ENCODE assay signal across 42 mouse cellular contexts in the genomic region with DNA sequence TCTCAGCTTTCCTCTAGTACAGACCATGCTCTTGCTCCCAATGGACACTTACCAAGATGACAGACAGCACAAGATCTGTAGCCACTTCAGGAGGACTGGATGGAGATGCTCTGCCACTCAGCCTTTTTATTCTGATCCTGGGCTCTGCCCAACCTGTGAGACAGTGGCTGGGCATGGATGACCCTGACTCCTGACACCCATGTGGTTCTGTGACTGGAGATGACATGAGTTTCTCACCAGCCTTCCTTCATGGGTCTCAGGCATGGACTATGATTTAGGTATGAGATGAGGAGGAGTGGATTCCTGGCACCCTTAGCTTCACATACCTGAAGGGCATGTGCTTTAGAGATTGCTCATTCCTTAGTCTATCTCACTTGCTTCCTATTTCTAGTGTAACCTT. TPM values are rescaled to one million over a fixed set of nuclear protein-coding genes. Genes with fewer than 3 reads are reported as not detected.
"Had no signal": no experiment of that assay in that cellular context is flagged by ENCODE, and none has a peak within 500 bp of the region (broad histone marks: within the 10 kb centered on the region; RNA-seq: fewer than 3 reads in every experiment).

Lce1b (minus strand) TSS at position 101 of the 400 bp plus-strand sequence.

- H3K36me3 ChIP-seq: heart, embryonic 10.5 days; heart, embryonic 12.5 days; heart, embryonic 13.5 days; heart, embryonic 15.5 days; hindbrain, embryonic 10.5 days; hindbrain, embryonic 12.5 days; hindbrain, embryonic 13.5 days; hindbrain, embryonic 15.5 days; intestine, embryonic 15.5 days; kidney, embryonic 15.5 days had no signal

- H3K4me1 ChIP-seq: heart, embryonic 10.5 days; heart, embryonic 12.5 days; heart, embryonic 13.5 days; heart, embryonic 15.5 days; hindbrain, embryonic 10.5 days; hindbrain, embryonic 12.5 days; hindbrain, embryonic 13.5 days; hindbrain, embryonic 15.5 days; intestine, embryonic 15.5 days; kidney, embryonic 15.5 days had no signal

- ATAC-seq: hindbrain, embryonic 16.5 days; hindbrain, postnatal 0 days; inflammation-experienced regulatory T-cells, adult 6 months; intestine, embryonic 15.5 days; intestine, embryonic 16.5 days; intestine, postnatal 0 days had no signal

- H3K27me3 ChIP-seq: heart, embryonic 12.5 days; heart, embryonic 13.5 days; heart, embryonic 15.5 days; hindbrain, embryonic 12.5 days; hindbrain, embryonic 13.5 days; hindbrain, embryonic 15.5 days; intestine, embryonic 15.5 days; kidney, embryonic 15.5 days had no signal

- H3K9ac ChIP-seq: heart, embryonic 12.5 days; heart, embryonic 13.5 days; heart, embryonic 15.5 days; hindbrain, embryonic 12.5 days; hindbrain, embryonic 13.5 days; hindbrain, embryonic 14.5 days; hindbrain, embryonic 15.5 days; intestine, embryonic 15.5 days; kidney, embryonic 15.5 days had no signal

- H3K9me3 ChIP-seq: heart, embryonic 10.5 days; heart, embryonic 12.5 days; heart, embryonic 13.5 days; heart, embryonic 15.5 days; hindbrain, embryonic 10.5 days; hindbrain, embryonic 12.5 days; hindbrain, embryonic 13.5 days; hindbrain, embryonic 15.5 days; intestine, embryonic 15.5 days; kidney, embryonic 15.5 days had no signal

- H3K4me2 ChIP-seq: heart, embryonic 11.5 days; heart, embryonic 12.5 days; heart, embryonic 13.5 days; heart, embryonic 15.5 days; hindbrain, embryonic 12.5 days; hindbrain, embryonic 13.5 days; hindbrain, embryonic 14.5 days; hindbrain, embryonic 15.5 days; intestine, embryonic 15.5 days; kidney, embryonic 15.5 days had no signal

- H3K4me3 ChIP-seq: heart, embryonic 10.5 days; heart, embryonic 12.5 days; heart, embryonic 13.5 days; heart, embryonic 15.5 days; hindbrain, embryonic 10.5 days; hindbrain, embryonic 12.5 days; hindbrain, embryonic 13.5 days; hindbrain, embryonic 15.5 days; intestine, embryonic 15.5 days; kidney, embryonic 15.5 days; layer of hippocampus, adult 2 months had no signal

- DNase-seq: heart, postnatal 10 days; heart, postnatal 14 days; heart, postnatal 36 days; heart, postnatal 4 days; kidney, adult 11 months; kidney, adult 18-20 months; kidney, adult 2 months; kidney, adult 8-10 months; kidney, adult 9 months; kidney, postnatal 10 days; kidney, postnatal 14 days; kidney, postnatal 25 days; kidney, postnatal 36 days; kidney, postnatal 4 days; layer of hippocampus, adult 9-11 months; layer of hippocampus, postnatal 36 days had no signal

- H3K27ac ChIP-seq: heart, embryonic 10.5 days; heart, embryonic 13.5 days; heart, embryonic 15.5 days; hindbrain, embryonic 10.5 days; hindbrain, embryonic 12.5 days; hindbrain, embryonic 13.5 days; hindbrain, embryonic 14.5 days; hindbrain, embryonic 15.5 days; hindbrain, postnatal 0 days; intestine, embryonic 15.5 days; kidney, embryonic 15.5 days; kidney, postnatal 0 days; layer of hippocampus, adult 2 months had no signal

RNA-seq across cellular contexts. Expression of gene Lce1b, which starts in this region (rescaled TPM):
- polyA plus RNA-seq: heart, embryonic 10.5 days; heart, embryonic 11.5 days; heart, embryonic 12.5 days; heart, embryonic 13.5 days; heart, embryonic 14.5 days; heart, embryonic 15.5 days; heart, embryonic 16.5 days; heart, postnatal 0 days; hindbrain, embryonic 10.5 days; hindbrain, embryonic 11.5 days; hindbrain, embryonic 12.5 days; hindbrain, embryonic 13.5 days; hindbrain, embryonic 14.5 days; hindbrain, embryonic 15.5 days; hindbrain, embryonic 16.5 days; hindbrain, postnatal 0 days; inflammation-experienced regulatory T-cells, adult 6 months; intestine, embryonic 14.5 days; intestine, embryonic 15.5 days; intestine, embryonic 16.5 days; intestine, postnatal 0 days; kidney, adult 2 months; kidney, embryonic 14.5 days; kidney, embryonic 15.5 days; kidney, embryonic 16.5 days; kidney, postnatal 0 days had no signal
